Comparison of ENCODE assay signal across 16 mouse cellular contexts in the genomic region with DNA sequence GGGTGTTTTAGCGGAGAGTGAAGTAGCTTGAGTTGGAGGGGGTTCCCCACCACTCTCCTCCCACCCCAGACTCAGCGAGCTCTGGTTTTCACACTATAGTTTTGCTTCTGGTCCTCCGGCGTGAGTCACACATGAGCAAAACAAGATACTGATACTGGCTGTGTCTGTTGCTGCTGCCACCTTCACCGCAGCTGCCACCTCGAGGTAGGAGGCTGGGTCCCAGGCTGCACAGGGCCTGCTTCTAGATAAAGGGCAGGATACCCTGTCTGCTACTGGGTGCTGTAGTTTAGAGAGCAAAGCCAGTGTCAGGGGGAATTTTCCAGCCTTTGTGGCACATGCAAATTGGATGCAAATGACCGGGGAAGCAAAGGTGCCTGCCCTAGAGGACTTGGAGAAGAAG. TPM values are rescaled to one million over a fixed set of nuclear protein-coding genes. Genes with fewer than 3 reads are reported as not detected.
A peak's percentile ranks its signal among the peaks of the same experiment; 100 is the strongest.
DNase-seq lines count a peak whose midpoint lies in the region; ATAC-seq and TF ChIP-seq lines count a peak whose summit lies in the region.
"Had no signal": no experiment of that assay in that cellular context is flagged by ENCODE, and none has a peak within 500 bp of the region (broad histone marks: within the 10 kb centered on the region; RNA-seq: fewer than 3 reads in every experiment).

No protein-coding gene starts in this region.

- H3K4me3 ChIP-seq in spleen, adult 2 months (ENCODE audit: extremely low read depth, insufficient read depth, insufficient read length) = peak overlapping the region; percentile 33; the same call in 1 of the 2 replicates
- H3K4me3 ChIP-seq in olfactory bulb, adult 2 months (ENCODE audit: insufficient read depth, low read depth, low read length) = no peak overlapping the region
- H3K4me3 ChIP-seq in kidney, embryonic 15.5 days (replicated peaks) = no peak overlapping the region
- H3K4me3 ChIP-seq: embryonic facial prominence, embryonic 15.5 days; forebrain, embryonic 13.5 days; intestine, embryonic 15.5 days; liver, embryonic 12.5 days; midbrain, embryonic 13.5 days had no signal

- no peak for TF ChIP-seq CTCF in spleen, adult 2 months (IDR thresholded peaks at IDR 0.05; ENCODE audit: extremely low read depth, insufficient read depth, insufficient read length, insufficient replicate concordance)
- TF ChIP-seq CTCF in olfactory bulb, adult 2 months (IDR thresholded peaks at IDR 0.05; ENCODE audit: insufficient read depth, low read depth, low read length) = no peak

- DNase-seq in spleen, adult 2 months (ENCODE audit: low read depth in 1 of 2, low spot score in 2 of 2) = peak; percentile 35 to 53
- no peak for DNase-seq in spleen, postnatal 14 days (ENCODE audit: low spot score in 2 of 2)
- no peak for DNase-seq in embryo, embryonic 10 days (ENCODE audit: low spot score)
- no peak for DNase-seq in c-Kit-positive CD71-positive TER-119-positive erythroid progenitor cells, embryonic 14.5 days (ENCODE audit: low spot score)
- DNase-seq: adrenal gland, postnatal 36 days; heart, postnatal 36 days; kidney, postnatal 14 days had no signal

- peak; percentile 90 for ATAC-seq in activated CD4-positive, CD25-positive, alpha-beta regulatory T cell, adult 4 months
- ATAC-seq in kidney, embryonic 15.5 days (replicated peaks; ENCODE audit: low FRiP score) = no peak
- ATAC-seq: forebrain, embryonic 13.5 days; intestine, embryonic 15.5 days; liver, embryonic 12.5 days; lung, postnatal 0 days; midbrain, embryonic 13.5 days had no signal

- no peak overlapping the region for H3K9ac ChIP-seq in kidney, embryonic 15.5 days
- H3K9ac ChIP-seq: embryonic facial prominence, embryonic 15.5 days; forebrain, embryonic 13.5 days; intestine, embryonic 15.5 days; liver, embryonic 12.5 days; midbrain, embryonic 13.5 days had no signal

- peaks cover 6% of the 10 kb centered on the region; the same call in 1 of the 2 replicates for H3K4me1 ChIP-seq in spleen, adult 2 months (ENCODE audit: control insufficient read depth, insufficient read depth, insufficient read length)
- H3K4me1 ChIP-seq in olfactory bulb, adult 2 months (ENCODE audit: control insufficient read depth, insufficient read depth, low read length) = peaks cover 13% of the 10 kb centered on the region
- H3K4me1 ChIP-seq in kidney, embryonic 15.5 days = no peaks in the 10 kb centered on the region
- H3K4me1 ChIP-seq: embryonic facial prominence, embryonic 15.5 days; intestine, embryonic 15.5 days; liver, embryonic 12.5 days had no signal

- 56% methylated on average over 7 of the region's 7 CpGs for WGBS in spleen, adult 2 months
- 49% methylated on average over 7 of the region's 7 CpGs for WGBS in olfactory bulb, adult 2 months
- 70% methylated on average over 7 of the region's 7 CpGs for WGBS in kidney, embryonic 15.5 days

- H3K36me3 ChIP-seq in spleen, adult 2 months (ENCODE audit: control insufficient read depth, insufficient read depth, low read length) = no peaks in the 10 kb centered on the region
- no peaks in the 10 kb centered on the region for H3K36me3 ChIP-seq in kidney, embryonic 15.5 days
- H3K36me3 ChIP-seq: embryonic facial prominence, embryonic 15.5 days; intestine, embryonic 15.5 days; liver, embryonic 12.5 days; midbrain, embryonic 13.5 days had no signal

- peak overlapping the region; percentile 84 for H3K27ac ChIP-seq in spleen, adult 2 months (ENCODE audit: insufficient read depth, low read length)
- H3K27ac ChIP-seq in olfactory bulb, adult 2 months (ENCODE audit: insufficient read depth, low read depth, low read length) = peak overlapping the region; percentile 41
- H3K27ac ChIP-seq in kidney, embryonic 15.5 days = no peak overlapping the region
- H3K27ac ChIP-seq: embryonic facial prominence, embryonic 15.5 days; forebrain, embryonic 13.5 days; intestine, embryonic 15.5 days; liver, embryonic 12.5 days; midbrain, embryonic 13.5 days had no signal

- H3K4me2 ChIP-seq in kidney, embryonic 15.5 days = no peak overlapping the region
- H3K4me2 ChIP-seq: embryonic facial prominence, embryonic 15.5 days; forebrain, embryonic 13.5 days; intestine, embryonic 15.5 days; liver, embryonic 12.5 days; midbrain, embryonic 13.5 days had no signal

- no peaks in the 10 kb centered on the region for H3K27me3 ChIP-seq in spleen, adult 2 months (ENCODE audit: control insufficient read depth, insufficient read depth, low read length)
- no peaks in the 10 kb centered on the region for H3K27me3 ChIP-seq in kidney, embryonic 15.5 days
- H3K27me3 ChIP-seq: embryonic facial prominence, embryonic 15.5 days; forebrain, embryonic 13.5 days; intestine, embryonic 15.5 days; midbrain, embryonic 13.5 days had no signal

- no peaks in the 10 kb centered on the region for H3K9me3 ChIP-seq in kidney, embryonic 15.5 days (replicated peaks)
- H3K9me3 ChIP-seq: embryonic facial prominence, embryonic 15.5 days; forebrain, embryonic 13.5 days; intestine, embryonic 15.5 days; liver, embryonic 12.5 days; midbrain, embryonic 13.5 days had no signal

- peak; percentile 27; the same call in 1 of the 2 replicates for TF ChIP-seq POLR2A in spleen, adult 2 months (IDR thresholded peaks at IDR 0.05; ENCODE audit: low read depth, low read length)
- TF ChIP-seq POLR2A in olfactory bulb, adult 2 months (IDR thresholded peaks at IDR 0.05; ENCODE audit: insufficient read depth, low read depth, low read length) = no peak

RNA-seq across cellular contexts. Expression of a gene that starts 16.9 kb away (rescaled TPM):
- 139 and 165 TPM in 2 replicates for polyA plus RNA-seq in spleen, adult 2 months (2012; rRNA removed)
- 100 to 1,000 TPM; 227 to 315 TPM for polyA plus RNA-seq in activated CD4-positive, CD25-positive, alpha-beta regulatory T cell, adult 4 months (2017; shearing (Covaris generic))
- polyA plus RNA-seq in olfactory bulb, adult 2 months (2012; ENCODE audit: insufficient read depth, insufficient read length, low replicate concordance, missing spikeins) = 377 and 809 TPM in 2 replicates
- polyA plus RNA-seq in kidney, embryonic 15.5 days (2015; fragmentation: Nextera tagmentation; extraction: Ambion mirVana) = 15.4 and 15.5 TPM in 2 replicates

Comparison
In these comparisons a context has a peak if more than half of its experiments do, and no peak if none do; other contexts are left out.
1. DNase-seq: peak in spleen, adult 2 months (2 of 2); none in spleen, postnatal 14 days (0 of 2), embryo, embryonic 10 days (single experiment) and c-Kit-positive CD71-positive TER-119-positive erythroid progenitor cells, embryonic 14.5 days (single experiment).